Mouse (Mus musculus): ENCODE measurements around the gene Dmc1.

DNA sequence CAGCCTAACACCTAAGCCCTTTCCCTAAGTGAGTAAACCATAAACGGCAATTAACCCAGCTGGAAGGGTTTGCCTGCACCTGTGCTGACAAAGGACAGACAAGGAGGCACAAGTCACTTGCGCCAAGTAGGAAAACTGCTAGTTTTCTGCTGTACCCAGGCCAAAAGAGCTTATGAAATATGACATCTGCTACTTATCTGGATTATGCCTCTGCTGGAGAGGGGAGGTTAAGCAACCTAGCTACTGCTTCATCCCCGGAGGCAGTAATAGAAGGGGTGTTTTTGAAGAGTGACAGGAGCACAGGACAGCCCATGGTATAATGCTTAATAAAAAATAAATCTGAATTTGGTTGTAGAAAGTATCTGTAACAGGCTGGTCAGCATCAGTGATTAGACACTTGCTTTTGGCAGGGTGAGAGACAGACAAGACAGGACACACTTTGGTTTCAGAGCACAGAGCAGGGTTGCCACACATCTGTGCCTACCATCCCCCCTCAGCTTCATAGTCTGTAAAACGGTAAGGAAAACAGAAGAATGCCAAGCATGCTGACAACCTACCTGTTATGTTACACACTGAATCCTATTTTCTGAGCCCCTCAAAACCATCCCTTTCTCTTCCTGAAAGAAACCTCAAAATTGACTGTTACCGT is 76.8 kb downstream of the Dmc1 start:
- no peak for TF ChIP-seq POLR2A (IDR thresholded peaks at IDR 0.05; ENCODE audit: low read depth, low read length)
- no peak for TF ChIP-seq CTCF (conservative IDR thresholded peaks at IDR 0.05; ENCODE audit: insufficient read depth, insufficient read length, low read depth, low read length)
